Mouse (Mus musculus) urinary bladder, adult 2 months (tissue): Measurements from ENCODE around the gene Crybg3. TPM values are rescaled to one million over a fixed set of nuclear protein-coding genes. Genes with fewer than 3 reads are reported as not detected.
"Not testable (repeated sequence)": the region's sequence is repeated elsewhere in the genome, so short reads cannot be mapped to it uniquely, and the experiment has no call there.

Experiments
- DNase-seq: peaks from one replicate; pipeline ENCODE4 v3.0.0; 2022; ENCODE audit warnings: low spot score
- polyA plus RNA-seq: library from polyadenylated mRNA; depleted of rRNA; stranded (reverse); fragments of >200 nt; gene quantifications from 2 replicates; pipeline ENCODE4 v1.2.3, GENCODE M21; 2012; rRNA removed

The Crybg3 gene
- polyA plus RNA-seq, 1 experiment: 25.8 TPM

DNA sequence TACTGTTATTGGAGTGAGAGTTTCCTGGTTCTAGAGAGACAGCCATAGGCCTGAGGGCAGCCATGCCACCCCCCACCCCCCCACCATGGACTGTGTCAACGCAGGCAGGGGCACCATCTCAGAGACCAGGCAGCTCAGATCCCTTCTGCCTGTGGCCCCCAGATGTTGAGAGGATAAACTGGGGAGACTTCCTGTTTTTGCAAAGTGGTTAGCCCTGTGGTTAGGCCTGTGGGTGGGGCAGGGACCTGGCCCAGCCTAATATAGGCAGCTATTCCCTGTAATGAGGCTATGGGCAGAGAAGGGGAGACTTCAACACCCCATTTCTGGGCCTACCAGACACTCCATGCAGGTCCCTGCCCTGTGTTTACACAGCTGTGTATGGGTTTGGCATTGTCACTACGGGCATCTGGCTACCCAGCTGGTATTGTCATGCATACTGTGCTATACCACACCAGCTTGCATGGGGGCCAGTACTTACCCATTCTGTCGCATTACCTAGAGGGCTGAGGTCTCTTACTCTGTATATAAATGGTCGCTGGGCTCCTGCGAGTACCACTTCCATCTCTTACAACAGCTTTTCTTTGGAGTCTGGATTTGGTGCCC lies 141.4 kb downstream of the Crybg3 start:
- DNase-seq: not testable (repeated sequence)

DNA sequence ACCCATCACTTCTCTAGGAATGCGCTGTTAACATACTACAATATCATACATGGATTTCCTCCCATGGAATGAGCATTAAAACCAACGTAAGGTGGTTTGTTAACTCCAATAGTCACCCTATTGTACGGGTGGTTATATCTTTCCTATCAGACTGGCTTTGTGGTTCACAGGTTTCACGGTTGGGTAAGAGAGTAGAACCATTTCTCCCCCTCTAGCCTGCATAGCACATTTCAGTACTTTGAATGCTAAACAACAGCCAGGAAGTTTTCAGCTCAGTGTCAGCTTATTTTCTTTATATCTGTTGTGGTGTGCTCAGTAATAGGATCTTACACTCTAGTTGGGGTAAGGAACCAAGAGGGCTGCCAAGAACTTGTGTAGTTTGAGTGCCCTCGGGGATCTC lies 149.0 kb downstream of the Crybg3 start:
- DNase-seq: no peak

DNA sequence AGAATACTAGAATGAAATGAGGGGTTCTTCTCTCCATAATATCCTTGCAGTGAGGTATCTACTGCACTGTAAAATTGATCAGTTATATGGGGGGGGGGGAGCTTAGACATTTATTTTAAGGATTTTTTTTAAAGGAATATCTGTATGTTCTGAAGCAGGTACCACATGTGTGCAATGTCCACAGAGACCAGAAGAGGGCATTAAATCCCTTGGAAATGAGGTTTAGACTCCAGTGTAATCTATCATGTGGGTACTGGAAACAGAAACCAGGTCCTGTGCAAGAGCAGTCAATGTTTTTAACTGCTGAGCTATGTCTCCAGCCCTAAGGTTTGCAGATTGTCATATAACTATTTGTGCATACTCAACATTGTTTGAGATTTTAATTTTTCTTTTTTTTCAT lies 151.7 kb downstream of the Crybg3 start:
- no peak for DNase-seq

DNA sequence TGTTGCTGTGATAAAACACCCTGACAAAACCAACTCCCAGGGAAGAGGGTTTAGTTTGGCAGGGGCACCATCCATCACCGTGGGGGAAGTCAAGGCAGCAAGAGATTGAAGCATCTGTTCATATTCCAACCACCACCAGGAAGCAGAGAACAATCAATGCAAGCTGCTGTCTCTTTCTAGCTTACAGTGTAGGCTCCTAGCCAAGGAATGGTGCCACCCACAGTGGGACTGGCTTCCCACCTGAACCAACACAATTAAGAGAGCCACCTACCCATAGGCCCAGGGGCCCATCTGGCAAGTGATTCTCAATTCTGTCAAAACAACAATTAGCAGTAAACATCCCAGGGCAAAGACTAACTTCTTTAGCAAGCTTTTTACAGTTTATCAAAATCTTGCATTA lies 152.6 kb downstream of the Crybg3 start:
- no peak for DNase-seq

DNA sequence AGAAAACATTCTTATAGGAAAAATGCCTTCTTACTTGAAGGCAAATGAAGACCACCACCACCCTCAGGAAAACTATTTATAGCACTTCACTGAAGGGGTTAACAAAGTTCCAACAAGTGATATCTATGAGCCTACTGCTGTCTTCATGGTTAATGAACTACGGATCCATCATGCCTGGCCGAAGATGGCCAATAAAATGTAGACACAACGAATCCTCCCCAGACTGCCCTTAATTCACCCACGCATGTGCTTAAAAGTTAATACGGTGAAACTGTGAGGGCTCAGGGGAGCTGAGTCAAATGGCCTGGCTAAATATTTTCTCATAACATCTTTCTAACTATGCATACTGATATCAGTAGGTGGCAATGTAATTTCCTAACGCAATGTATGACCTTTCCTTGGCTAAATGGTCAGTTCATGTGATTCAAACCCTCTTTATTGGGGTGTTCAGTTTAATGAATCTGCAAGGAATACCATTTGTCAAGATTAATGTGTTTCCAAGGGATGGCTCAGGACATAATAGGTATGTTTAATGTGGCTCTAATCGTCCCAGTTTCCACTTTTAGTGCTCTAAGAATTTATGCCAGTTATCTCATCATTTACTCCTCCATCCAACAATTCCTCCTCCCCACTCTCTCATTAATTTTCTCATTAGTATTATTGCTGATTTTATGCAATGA lies 155.8 kb downstream of the Crybg3 start:
- DNase-seq: no peak

Other genes with a start within 250 kb of the Crybg3 start
- not detected in 2 replicates for gene Olfr209, start 237.0 kb downstream of the Crybg3 start, polyA plus RNA-seq
- gene Gabrr3, start 193.6 kb downstream of the Crybg3 start, polyA plus RNA-seq: not detected in 2 replicates
- gene Riox2, start 129.2 kb downstream of the Crybg3 start, polyA plus RNA-seq: 17.1 and 21.9 TPM in 2 replicates
- 13.1 and 16.1 TPM in 2 replicates for gene Arl6, start 38.4 kb upstream of the Crybg3 start, polyA plus RNA-seq